Mouse (Mus musculus): ENCODE measurements around the gene Ubc. TPM values are rescaled to one million over a fixed set of nuclear protein-coding genes. Genes with fewer than 3 reads are reported as not detected.
"Not testable (repeated sequence)": the region's sequence is repeated elsewhere in the genome, so short reads cannot be mapped to it uniquely, and the experiment has no call there.

Gene Ubc
- polyA plus RNA-seq, 1 experiment from 2014 or later = 1,127 TPM

DNA sequence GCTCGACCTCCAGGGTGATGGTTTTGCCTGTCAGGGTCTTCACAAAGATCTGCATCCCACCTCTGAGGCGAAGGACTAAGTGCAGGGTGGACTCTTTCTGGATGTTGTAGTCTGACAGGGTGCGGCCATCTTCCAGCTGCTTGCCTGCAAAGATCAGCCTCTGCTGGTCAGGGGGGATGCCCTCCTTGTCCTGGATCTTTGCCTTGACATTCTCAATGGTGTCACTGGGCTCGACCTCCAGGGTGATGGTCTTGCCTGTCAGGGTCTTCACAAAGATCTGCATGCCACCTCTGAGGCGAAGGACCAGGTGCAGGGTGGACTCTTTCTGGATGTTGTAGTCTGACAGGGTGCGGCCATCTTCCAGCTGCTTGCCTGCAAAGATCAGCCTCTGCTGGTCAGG lies 2.7 kb downstream of the Ubc start:
- ATAC-seq (ENCODE audit: low read depth); H3K27me3 ChIP-seq; H3K9me3 ChIP-seq; H3K27ac ChIP-seq (replicated peaks); H3K9ac ChIP-seq; H3K4me2 ChIP-seq; H3K4me3 ChIP-seq: not testable (repeated sequence)
- Histone ChIP-seq H3K36me3 (peaks cover 30% of the 10 kb centered on the region), H3K4me1 (replicated peaks) (peaks cover 48% of the 10 kb centered on the region)
- 96% methylated on average over 5 of the region's 6 CpGs for WGBS

DNA sequence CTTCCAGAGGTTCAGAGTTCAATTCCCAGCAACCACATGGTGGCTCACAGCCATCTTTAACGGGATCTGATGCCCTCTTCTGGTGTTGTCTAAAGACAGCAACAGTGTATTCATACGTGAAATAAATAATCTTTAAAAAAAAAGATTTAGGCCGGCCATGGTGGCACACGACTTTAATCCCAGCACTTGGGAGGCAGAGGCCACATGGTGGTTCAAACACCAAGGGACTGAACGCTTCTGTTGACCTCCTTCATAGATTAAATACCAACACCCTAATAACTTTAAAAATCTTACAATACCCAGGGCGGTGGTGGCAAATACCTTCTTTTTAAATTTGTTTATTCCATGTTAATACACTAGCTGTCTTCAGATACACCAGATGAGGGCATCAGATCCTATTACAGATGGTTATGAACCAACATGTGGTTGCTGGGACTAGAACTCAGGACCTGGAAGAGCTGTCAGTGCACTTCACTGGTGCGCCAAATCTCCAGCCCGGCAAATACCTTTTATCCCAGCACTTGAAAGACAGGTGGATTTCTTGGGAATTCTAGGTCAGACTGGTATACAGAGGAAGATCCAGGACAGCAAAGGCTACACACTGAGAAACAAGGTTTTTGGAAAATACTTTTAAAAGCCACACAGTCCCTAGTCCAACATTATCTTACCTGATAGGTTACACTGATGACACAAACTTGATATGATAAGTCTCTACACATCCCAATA lies 4.6 kb downstream of the Ubc start:
- H3K36me3 ChIP-seq = peaks cover 30% of the 10 kb centered on the region
- ATAC-seq (ENCODE audit: low read depth) = no peak
- no peak overlapping the region for H3K9ac ChIP-seq
- no peak overlapping the region for H3K27ac ChIP-seq (replicated peaks)
- no peaks in the 10 kb centered on the region for H3K9me3 ChIP-seq
- H3K4me3 ChIP-seq = peak overlapping the region; percentile 3; the same call in 1 of the 2 replicates
- WGBS = 81% methylated on average over 8 of the region's 8 CpGs
- no peaks in the 10 kb centered on the region for H3K27me3 ChIP-seq
- peaks cover 40% of the 10 kb centered on the region for H3K4me1 ChIP-seq (replicated peaks)
- peak overlapping the region; percentile 29 for H3K4me2 ChIP-seq

DNA sequence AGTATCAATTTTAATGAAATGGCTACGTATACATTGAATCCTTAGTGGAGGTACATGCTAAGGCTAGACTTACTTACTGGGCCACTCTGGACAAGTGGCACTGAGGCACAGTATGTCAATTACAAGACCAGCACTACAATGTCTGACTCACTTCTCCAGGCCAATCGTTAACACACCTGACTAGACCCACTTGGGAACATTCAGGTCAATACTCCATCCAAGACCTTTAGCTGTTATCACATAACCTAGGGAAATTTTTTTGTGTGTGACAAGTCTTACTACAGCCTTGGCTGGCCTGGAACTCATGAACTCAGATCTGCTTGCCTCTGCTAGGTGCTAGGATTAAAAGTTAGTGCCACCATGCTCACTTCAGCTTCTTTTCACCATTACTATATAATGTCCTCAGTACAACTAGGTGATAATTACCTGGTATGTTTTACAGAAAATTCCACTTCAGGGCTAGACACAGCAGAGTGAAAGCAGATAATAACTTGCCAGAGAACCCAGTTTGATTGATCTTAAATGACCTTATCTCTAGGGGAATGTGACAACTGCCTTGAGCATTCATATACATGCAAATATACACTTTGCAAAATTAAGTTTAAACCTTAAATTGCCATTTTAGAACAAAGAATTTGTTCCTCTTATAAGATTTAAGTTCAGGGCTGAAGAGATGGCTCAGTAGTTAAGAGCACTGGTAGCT lies 5.3 kb downstream of the Ubc start:
- no peak overlapping the region for H3K4me2 ChIP-seq
- WGBS = 82% methylated on average over 2 of the region's 2 CpGs

DNA sequence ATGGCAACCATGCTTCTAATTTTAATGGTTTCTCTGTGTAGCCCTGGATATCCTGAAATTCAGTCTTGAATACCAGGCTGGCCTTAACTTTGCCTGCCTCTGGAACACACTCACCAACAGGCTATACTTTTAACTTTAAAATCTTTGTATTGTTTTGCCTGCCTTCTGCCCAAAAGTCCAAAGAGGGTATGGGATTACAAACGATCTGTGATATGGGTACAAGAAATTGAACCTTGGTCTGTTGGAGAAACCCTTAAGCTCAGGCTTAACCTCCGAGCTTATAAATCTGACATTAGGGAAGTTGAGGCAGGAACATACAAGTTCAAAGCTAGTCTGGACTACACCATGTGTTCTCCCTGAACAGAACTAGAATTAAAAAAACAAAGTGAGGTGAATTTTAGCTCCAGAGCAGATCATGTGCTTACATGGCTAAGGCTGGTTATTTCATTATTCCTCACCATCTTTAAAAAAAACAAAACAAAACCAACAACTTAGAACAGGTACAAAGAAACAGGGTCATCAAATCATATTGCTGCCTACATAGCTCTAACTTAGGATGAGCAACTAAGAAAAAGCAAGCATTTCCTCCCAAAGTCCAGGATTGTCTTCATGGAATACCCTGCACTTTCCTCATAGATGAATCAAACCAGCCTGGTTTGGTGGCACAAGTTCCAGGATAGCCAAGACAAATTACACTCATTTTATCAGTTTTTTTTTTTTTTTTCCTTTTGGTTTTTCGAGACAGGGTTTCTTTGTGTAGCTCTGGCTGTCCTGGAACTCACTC lies 6.2 kb downstream of the Ubc start:
- 0 out of 2 replicates have a peak, but pooled peaks have one; percentile 17 for ATAC-seq (ENCODE audit: low read depth)
- no peak overlapping the region for H3K4me3 ChIP-seq
- no peak overlapping the region for H3K27ac ChIP-seq (replicated peaks)
- H3K4me2 ChIP-seq = no peak overlapping the region
- H3K9ac ChIP-seq = no peak overlapping the region
- H3K9me3 ChIP-seq = no peaks in the 10 kb centered on the region
- peaks cover 35% of the 10 kb centered on the region for H3K4me1 ChIP-seq (replicated peaks)
- no peaks in the 10 kb centered on the region for H3K27me3 ChIP-seq
- peaks cover 30% of the 10 kb centered on the region for H3K36me3 ChIP-seq
- 74% methylated on average over 3 of the region's 3 CpGs for WGBS

More for the DNA sequence above, 5.3 kb downstream of the Ubc start:
- Histone ChIP-seq H3K27me3 (no peaks in the 10 kb centered on the region), H3K9me3 (no peaks in the 10 kb centered on the region), H3K4me1 (replicated peaks) (peaks cover 35% of the 10 kb centered on the region), H3K27ac (replicated peaks) (no peak overlapping the region), H3K9ac (no peak overlapping the region), H3K36me3 (peaks cover 30% of the 10 kb centered on the region), H3K4me3 (no peak overlapping the region)
- ATAC-seq (ENCODE audit: low read depth) = no peak

DNA sequence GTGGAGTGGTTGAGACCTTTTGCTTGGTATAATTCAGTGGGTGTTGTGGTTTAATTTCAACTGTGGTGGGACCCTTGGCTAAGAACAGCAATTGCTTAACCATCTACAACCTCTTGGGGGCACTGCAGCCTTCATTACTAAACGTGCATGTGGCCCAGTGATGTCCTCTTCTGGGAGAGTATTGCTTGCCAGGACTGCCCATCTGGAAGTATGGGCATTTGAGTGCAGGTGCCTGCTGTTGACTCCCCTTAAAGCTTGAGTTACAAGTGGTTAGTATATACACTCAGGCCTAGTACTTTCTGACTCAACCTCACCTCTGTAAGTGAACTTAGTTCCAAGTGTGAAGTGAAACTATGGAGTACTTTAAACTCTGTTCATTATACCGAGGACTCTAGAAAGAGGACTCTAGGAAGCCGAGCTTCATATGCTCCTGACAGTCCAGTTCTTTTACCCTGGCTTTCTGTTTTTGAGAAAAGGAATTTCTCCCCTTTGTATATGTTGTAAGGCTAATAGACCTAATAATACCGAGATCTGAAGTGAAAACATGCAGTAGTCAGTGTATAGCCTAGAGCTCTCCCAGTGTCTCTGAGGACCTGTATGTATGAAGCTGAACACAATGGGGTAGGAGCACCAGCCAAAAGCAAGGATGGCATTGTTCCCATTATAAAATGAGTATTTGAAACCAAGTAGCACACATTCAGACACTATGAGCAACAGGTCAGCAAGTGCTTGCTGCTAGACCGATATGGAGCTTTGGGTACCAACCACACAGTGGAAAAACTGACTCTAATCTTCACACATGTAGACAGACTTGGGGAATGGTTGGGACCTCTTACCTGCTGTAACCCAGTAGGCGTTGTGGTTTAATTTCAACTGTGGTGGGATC lies 7.1 kb downstream of the Ubc start:
- peak; percentile 61 for ATAC-seq (ENCODE audit: low read depth)

DNA sequence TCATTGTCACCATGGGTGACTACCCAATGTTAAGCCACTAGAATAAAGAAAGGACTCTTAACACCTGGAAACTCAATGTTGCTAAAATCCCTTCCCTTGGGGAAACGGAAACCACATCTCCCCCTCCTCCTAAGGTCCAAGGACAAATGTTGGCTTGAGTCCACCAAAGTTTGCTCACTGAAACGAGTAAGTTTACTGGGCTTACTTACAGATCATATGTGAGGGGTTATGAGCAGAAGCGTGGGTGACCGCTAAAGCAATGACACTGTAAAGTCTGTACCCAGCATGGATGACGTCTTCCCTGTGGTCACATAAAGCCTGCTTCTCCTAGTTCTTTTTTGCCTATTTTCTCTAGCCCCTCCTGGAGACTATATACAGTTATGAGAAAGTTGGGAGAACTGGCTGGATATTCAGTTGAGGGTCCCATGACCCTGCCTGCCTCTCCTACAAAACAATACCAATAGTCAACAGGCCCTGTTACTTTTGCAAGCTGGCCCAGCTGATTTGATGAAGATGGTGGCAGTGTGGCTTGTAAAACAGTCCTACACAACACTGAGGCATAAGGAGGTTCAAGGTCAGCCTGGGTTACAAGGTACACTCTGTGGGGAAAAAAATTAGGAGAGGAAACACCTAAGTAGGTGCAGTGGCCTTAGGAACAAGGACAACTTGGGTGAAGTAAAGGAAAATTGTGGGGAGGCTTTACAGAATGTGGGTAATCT lies 7.9 kb downstream of the Ubc start:
- H3K4me2 ChIP-seq = no peak overlapping the region
- no peak overlapping the region for H3K9ac ChIP-seq
- no peak overlapping the region for H3K4me3 ChIP-seq
- ATAC-seq (ENCODE audit: low read depth) = no peak; the same call in 1 of the 2 replicates
- peaks cover 27% of the 10 kb centered on the region for H3K36me3 ChIP-seq
- H3K9me3 ChIP-seq = no peaks in the 10 kb centered on the region
- no peak overlapping the region for H3K27ac ChIP-seq (replicated peaks)
- WGBS = 87% methylated on average over 5 of the region's 5 CpGs
- no peaks in the 10 kb centered on the region for H3K27me3 ChIP-seq
- H3K4me1 ChIP-seq (replicated peaks) = peaks cover 26% of the 10 kb centered on the region

More for the DNA sequence above, 7.1 kb downstream of the Ubc start:
- Histone ChIP-seq H3K36me3 (peaks cover 27% of the 10 kb centered on the region), H3K27ac (replicated peaks) (no peak overlapping the region), H3K9ac (no peak overlapping the region), H3K4me2 (no peak overlapping the region), H3K9me3 (no peaks in the 10 kb centered on the region), H3K4me1 (replicated peaks) (peaks cover 26% of the 10 kb centered on the region), H3K4me3 (no peak overlapping the region), H3K27me3 (no peaks in the 10 kb centered on the region)
- 56% methylated on average over 6 of the region's 6 CpGs for WGBS

DNA sequence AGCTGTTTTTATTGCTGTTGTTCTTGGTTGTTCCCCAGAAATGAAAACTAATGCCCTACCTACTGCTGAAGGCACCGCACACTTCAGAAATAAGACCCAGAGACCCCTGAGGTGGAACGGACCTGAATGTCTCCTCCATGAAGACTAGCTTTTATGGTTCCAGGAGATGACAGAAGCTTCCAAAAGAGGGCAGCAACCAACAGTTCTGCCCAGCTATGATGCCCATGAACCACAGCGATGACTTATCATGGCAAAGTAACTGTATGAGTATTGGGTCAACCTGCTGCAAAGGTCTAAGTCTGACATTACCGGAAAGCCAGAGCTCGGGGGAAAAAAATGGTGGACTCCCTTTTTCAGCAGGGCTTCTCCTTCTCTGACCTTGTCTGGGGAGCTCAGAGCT lies 11.1 kb downstream of the Ubc start:
- H3K36me3 ChIP-seq = 0 out of 2 replicates have a peak, but pooled peaks cover 5% of the 10 kb centered on the region
- H3K27me3 ChIP-seq = no peaks in the 10 kb centered on the region
- no peak overlapping the region for H3K4me2 ChIP-seq
- H3K4me3 ChIP-seq = no peak overlapping the region
- H3K9me3 ChIP-seq = no peaks in the 10 kb centered on the region
- no peak overlapping the region for H3K9ac ChIP-seq
- no peak overlapping the region for H3K27ac ChIP-seq (replicated peaks)
- ATAC-seq (ENCODE audit: low read depth) = no peak
- H3K4me1 ChIP-seq (replicated peaks) = peaks cover 5% of the 10 kb centered on the region; the same call in 1 of the 2 replicates
- WGBS = 86% methylated on average over 5 of the region's 5 CpGs

DNA sequence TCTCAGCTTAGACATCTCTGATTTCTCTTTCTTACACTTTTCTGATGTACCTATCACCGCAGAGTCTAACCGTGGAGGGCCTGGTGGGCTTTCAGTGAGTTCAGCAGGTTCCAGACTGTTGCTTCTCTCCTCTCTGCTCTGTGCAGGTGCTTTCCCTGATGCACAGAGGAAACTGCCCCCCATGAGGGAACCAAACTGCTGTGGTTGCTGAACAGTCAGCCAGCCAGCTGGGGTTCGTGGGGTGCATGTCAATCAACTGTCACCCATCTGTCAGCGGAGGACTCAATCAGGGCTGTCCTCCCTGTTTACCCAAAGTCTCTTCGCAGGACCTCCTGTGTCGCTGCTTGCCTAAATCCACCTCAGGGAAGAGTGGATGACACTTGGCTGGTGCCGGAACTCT lies 12.8 kb downstream of the Ubc start:
- Histone ChIP-seq H3K4me2 (no peak overlapping the region), H3K27ac (replicated peaks) (no peak overlapping the region), H3K4me1 (replicated peaks) (0 out of 2 replicates have a peak, but pooled peaks cover under 1% of the 10 kb centered on the region), H3K4me3 (no peak overlapping the region), H3K27me3 (no peaks in the 10 kb centered on the region), H3K36me3 (no peaks in the 10 kb centered on the region), H3K9ac (no peak overlapping the region), H3K9me3 (no peaks in the 10 kb centered on the region)
- no peak for ATAC-seq (ENCODE audit: low read depth)
- WGBS = 80% methylated on average over 7 of the region's 7 CpGs

DNA sequence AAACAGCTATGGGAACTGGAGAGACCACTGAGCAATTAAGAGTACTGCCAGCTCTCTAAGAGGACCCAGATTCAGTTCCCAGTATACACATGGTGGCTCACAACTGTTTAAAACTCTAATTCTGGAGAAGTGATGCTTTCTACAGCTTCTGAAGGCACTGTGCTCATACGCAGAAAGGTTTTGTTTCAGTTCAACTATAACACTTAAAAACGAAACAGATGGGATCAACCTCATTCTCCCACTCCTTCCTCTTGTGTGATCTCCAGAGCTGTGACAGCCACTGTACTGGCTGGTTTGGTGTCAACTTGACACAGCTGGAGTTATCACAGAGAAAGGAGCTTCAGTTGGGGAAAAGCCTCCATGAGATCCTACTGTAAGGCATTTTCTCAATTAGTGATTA lies 14.1 kb downstream of the Ubc start:
- Histone ChIP-seq H3K27me3 (no peaks in the 10 kb centered on the region), H3K4me2 (no peak overlapping the region), H3K4me1 (replicated peaks) (no peaks in the 10 kb centered on the region), H3K4me3 (no peak overlapping the region), H3K9ac (no peak overlapping the region), H3K9me3 (no peaks in the 10 kb centered on the region), H3K27ac (replicated peaks) (no peak overlapping the region), H3K36me3 (no peaks in the 10 kb centered on the region)
- 95% methylated on average over 2 of the region's 2 CpGs for WGBS
- no peak for ATAC-seq (ENCODE audit: low read depth)

DNA sequence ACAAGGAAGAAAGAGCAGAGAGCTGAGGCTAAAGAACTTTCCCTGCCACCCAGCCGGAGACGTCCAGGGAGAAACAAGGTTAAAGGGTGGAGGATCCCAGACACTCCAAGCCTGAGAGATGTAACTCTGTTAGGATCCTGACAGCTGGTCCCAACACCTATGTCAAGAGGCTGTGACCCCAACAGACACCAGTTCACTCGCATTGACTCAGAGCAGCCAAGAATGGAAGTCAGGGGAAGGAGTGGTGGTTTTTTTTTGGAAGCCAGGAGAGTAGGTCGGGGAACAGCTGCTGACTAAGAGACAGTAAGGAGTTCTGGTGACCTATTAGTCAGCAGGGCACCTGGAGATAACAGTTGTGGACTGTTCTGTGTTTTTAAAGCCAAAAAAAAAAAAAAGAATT lies 18.0 kb downstream of the Ubc start:
- Histone ChIP-seq H3K4me3 (no peak overlapping the region), H3K27ac (replicated peaks) (no peak overlapping the region), H3K9ac (no peak overlapping the region), H3K27me3 (no peaks in the 10 kb centered on the region), H3K36me3 (no peaks in the 10 kb centered on the region), H3K4me2 (no peak overlapping the region), H3K9me3 (no peaks in the 10 kb centered on the region), H3K4me1 (replicated peaks) (no peaks in the 10 kb centered on the region)
- ATAC-seq (ENCODE audit: low read depth) = no peak
- WGBS = 90% methylated on average over 4 of the region's 4 CpGs
